Mouse (Mus musculus) erythroblast, embryonic 14.5 days (primary cell): ENCODE data around the gene Olfr1288. TPM values are rescaled to one million over a fixed set of nuclear protein-coding genes. Genes with fewer than 3 reads are reported as not detected.

ENCODE experiments used
- H3K27me3 ChIP-seq: 2 replicates; pipeline ENCODE4 v1.6.1; 2012; ENCODE audit warnings: inconsistent platforms; ENCODE audit not compliant: control insufficient read depth
- H3K36me3 ChIP-seq: 2 replicates; pipeline ENCODE4 v1.6.1; 2012; ENCODE audit warnings: mild to moderate bottlenecking, inconsistent platforms; ENCODE audit not compliant: control insufficient read depth
- H3K4me1 ChIP-seq: 2 replicates; pipeline ENCODE4 v1.6.1; 2012; ENCODE audit warnings: inconsistent platforms; ENCODE audit not compliant: control insufficient read depth
- H3K4me3 ChIP-seq: replicated peaks from 2 replicates; pipeline ENCODE3; 2012; ENCODE audit warnings: moderate library complexity, mild to moderate bottlenecking, inconsistent platforms
- H3K9me3 ChIP-seq: 2 replicates; pipeline ENCODE4 v1.6.1; 2012; ENCODE audit warnings: low read length, inconsistent platforms, mixed read lengths; ENCODE audit not compliant: control insufficient read depth
- GATA1 ChIP-seq: IDR thresholded peaks from 2 replicates; pipeline ENCODE4 v1.6.1; 2012; ENCODE audit warnings: low read length, inconsistent platforms, mixed read lengths
- TAL1 ChIP-seq: IDR thresholded peaks from 3 replicates; pipeline ENCODE4 v1.6.1; 2012; ENCODE audit warnings: low read length, inconsistent platforms, mixed read lengths
- polyA plus RNA-seq: library from polyadenylated mRNA; stranded (reverse); fragments of >175 nt; gene quantifications from 2 replicates; pipeline ENCODE4 v1.2.3, GENCODE M21; 2012

The Olfr1288 gene
- polyA plus RNA-seq, result not detected in 2 replicates

DNA sequence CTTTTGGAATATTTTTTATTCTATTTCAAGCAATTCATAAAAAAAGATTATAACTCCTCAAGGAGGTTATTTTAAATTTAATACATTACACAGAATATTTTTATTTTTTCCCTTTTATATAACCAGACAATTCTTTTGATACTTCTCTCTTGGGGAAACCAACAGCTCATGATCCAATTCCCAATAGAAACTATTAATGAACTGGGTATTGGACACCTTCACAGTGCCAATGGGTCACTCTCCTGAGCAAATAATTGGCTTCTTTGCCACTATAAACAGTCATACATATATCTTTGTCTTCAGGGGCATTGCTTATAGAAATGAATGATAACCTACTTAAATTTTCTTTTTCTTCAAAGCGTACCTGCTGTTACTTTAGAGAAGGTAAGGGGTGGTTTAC, at the start of gene Olfr1288:
Olfr1288 (plus strand) TSS at position 301 of the 400 bp plus-strand sequence.
- TF ChIP-seq GATA1, result no peak
- TF ChIP-seq TAL1, result no peak
- H3K4me1 ChIP-seq, result no peaks in the 10 kb centered on the region
- no peaks in the 10 kb centered on the region for H3K36me3 ChIP-seq
- no peaks in the 10 kb centered on the region for H3K27me3 ChIP-seq
- no peak within 1 kb of the TSS for H3K4me3 ChIP-seq
- H3K9me3 ChIP-seq, result no peaks in the 10 kb centered on the region

DNA sequence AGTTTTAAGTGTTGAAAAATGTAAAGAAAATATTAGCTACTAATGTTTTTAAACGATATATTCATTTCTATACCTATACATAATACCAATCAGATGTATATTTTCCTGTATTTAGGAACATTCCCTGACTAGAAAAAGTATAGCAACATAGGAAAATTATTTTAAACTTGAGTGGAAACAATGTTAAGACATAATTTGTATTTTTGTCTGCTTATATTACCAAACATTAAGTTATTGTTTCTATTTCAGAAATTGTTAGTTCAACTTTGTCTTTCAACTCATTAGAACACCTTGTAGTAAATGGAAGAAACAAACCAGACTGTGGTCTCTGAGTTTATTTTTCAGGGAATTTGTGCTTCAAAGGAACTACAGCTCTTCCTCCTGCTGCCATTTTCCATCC, 25.1 kb upstream of the Olfr1288 start, which contains the start of gene Olfr1287:
Olfr1287 (plus strand) TSS at position 301 of the 400 bp plus-strand sequence.
- TF ChIP-seq TAL1 (no peak), GATA1 (no peak)
- Histone ChIP-seq H3K4me1 (no peaks in the 10 kb centered on the region), H3K27me3 (no peaks in the 10 kb centered on the region), H3K36me3 (no peaks in the 10 kb centered on the region), H3K9me3 (no peaks in the 10 kb centered on the region), H3K4me3 (no peak within 1 kb of the TSS)

- Histone ChIP-seq H3K9me3 (peaks cover 3% of the 10 kb centered on the region; the same call in 1 of the 2 replicates), H3K27me3 (no peaks in the 10 kb centered on the region), H3K4me3 (no peak within 1 kb of the TSS), H3K4me1 (no peaks in the 10 kb centered on the region), H3K36me3 (no peaks in the 10 kb centered on the region)
- no peak for TF ChIP-seq TAL1
- TF ChIP-seq GATA1, result no peak
These were observed 6.6 kb downstream of the Olfr1288 start, which contains the start of gene Olfr1289 for GRCm38 (mm10) chr2:111480519-111480918. TSS of gene Olfr1289 (plus strand) at chr2:111480819.

- Histone ChIP-seq H3K36me3 (no peaks in the 10 kb centered on the region), H3K4me3 (no peak within 1 kb of the TSS), H3K9me3 (peaks cover 3% of the 10 kb centered on the region; the same call in 1 of the 2 replicates), H3K4me1 (no peaks in the 10 kb centered on the region), H3K27me3 (no peaks in the 10 kb centered on the region)
- no peak for TF ChIP-seq GATA1
These were observed 19.8 kb downstream of the Olfr1288 start, which contains the start of gene Olfr1290 for GRCm38 (mm10) chr2:111493729-111494128. TSS of gene Olfr1290 (minus strand) at chr2:111493829.

- Histone ChIP-seq H3K4me3 (no peak within 1 kb of the TSS), H3K9me3 (peaks cover 3% of the 10 kb centered on the region; the same call in 1 of the 2 replicates), H3K36me3 (no peaks in the 10 kb centered on the region)
These were observed 23.0 kb downstream of the Olfr1288 start, which contains the start of gene Olfr1291-ps1 for GRCm38 (mm10) chr2:111496880-111497279. TSS of gene Olfr1291-ps1 (plus strand) at chr2:111497180.

GRCm38 (mm10) chr2:111517451-111517850, 43.5 kb downstream of the Olfr1288 start:
- H3K36me3 ChIP-seq, result no peaks in the 10 kb centered on the region
- H3K4me3 ChIP-seq, result no peak overlapping the region
- H3K4me1 ChIP-seq, result no peaks in the 10 kb centered on the region
- H3K27me3 ChIP-seq, result no peaks in the 10 kb centered on the region
- H3K9me3 ChIP-seq, result peaks cover 12% of the 10 kb centered on the region
- no peak for TF ChIP-seq TAL1
- no peak for TF ChIP-seq GATA1

More at GRCm38 (mm10) chr2:111496880-111497279, 23.0 kb downstream of the Olfr1288 start, which contains the start of gene Olfr1291-ps1:
- H3K27me3 ChIP-seq, result no peaks in the 10 kb centered on the region
- no peaks in the 10 kb centered on the region for H3K4me1 ChIP-seq
- no peak for TF ChIP-seq GATA1
- no peak for TF ChIP-seq TAL1

- no peak for TF ChIP-seq TAL1
- no peak for TF ChIP-seq GATA1
These were observed 51.0 kb downstream of the Olfr1288 start, which contains the start of gene Olfr1293-ps for GRCm38 (mm10) chr2:111524903-111525302. TSS of gene Olfr1293-ps (plus strand) at chr2:111525203.

More at GRCm38 (mm10) chr2:111524903-111525302, 51.0 kb downstream of the Olfr1288 start, which contains the start of gene Olfr1293-ps:
- Histone ChIP-seq H3K36me3 (no peaks in the 10 kb centered on the region), H3K27me3 (no peaks in the 10 kb centered on the region), H3K4me3 (no peak within 1 kb of the TSS), H3K4me1 (no peaks in the 10 kb centered on the region), H3K9me3 (peaks cover 10% of the 10 kb centered on the region)

Other genes with a start within 250 kb of the Olfr1288 start
- not detected in 2 replicates for gene 4930430A15Rik, start 244.5 kb upstream of the Olfr1288 start, polyA plus RNA-seq
- not detected in 2 replicates for gene Olfr1275, start 238.8 kb upstream of the Olfr1288 start, polyA plus RNA-seq
- gene Olfr1276, start 219.6 kb upstream of the Olfr1288 start, polyA plus RNA-seq, result not detected in 2 replicates
- gene Olfr1277, start 200.0 kb upstream of the Olfr1288 start, polyA plus RNA-seq, result not detected in 2 replicates
- not detected in 2 replicates for gene Olfr1278, start 184.0 kb upstream of the Olfr1288 start, polyA plus RNA-seq
- not detected in 2 replicates for gene Olfr1279, start 173.5 kb upstream of the Olfr1288 start, polyA plus RNA-seq
- gene Olfr1280, start 160.1 kb upstream of the Olfr1288 start, polyA plus RNA-seq, result not detected in 2 replicates
- gene Olfr1281, start 147.6 kb upstream of the Olfr1288 start, polyA plus RNA-seq, result not detected in 2 replicates
- gene Olfr1282, start 138.0 kb upstream of the Olfr1288 start, polyA plus RNA-seq, result not detected in 2 replicates
- gene Olfr1283, start 107.3 kb upstream of the Olfr1288 start, polyA plus RNA-seq, result not detected in 2 replicates
- gene Olfr1284, start 98.6 kb upstream of the Olfr1288 start, polyA plus RNA-seq, result not detected in 2 replicates
- not detected in 2 replicates for gene Olfr1286, start 51.0 kb upstream of the Olfr1288 start, polyA plus RNA-seq
- not detected in 2 replicates for gene Olfr1287, start 25.0 kb upstream of the Olfr1288 start, polyA plus RNA-seq
- not detected in 2 replicates for gene Olfr1289, start 6.7 kb downstream of the Olfr1288 start, polyA plus RNA-seq
- gene Olfr1290, start 19.7 kb downstream of the Olfr1288 start, polyA plus RNA-seq, result not detected in 2 replicates
- gene Olfr1291-ps1, start 23.1 kb downstream of the Olfr1288 start, polyA plus RNA-seq, result 0.01 TPM in 1 of 2 replicates, not detected in the other
- not detected in 2 replicates for gene Olfr1293-ps, start 51.1 kb downstream of the Olfr1288 start, polyA plus RNA-seq
- not detected in 2 replicates for gene Olfr1294, start 66.2 kb downstream of the Olfr1288 start, polyA plus RNA-seq
- gene Olfr1295, start 95.6 kb downstream of the Olfr1288 start, polyA plus RNA-seq, result not detected in 2 replicates
- gene Olfr1297, start 152.4 kb downstream of the Olfr1288 start, polyA plus RNA-seq, result 0.01 TPM in 1 of 2 replicates, not detected in the other
- not detected in 2 replicates for gene Olfr1298, start 175.1 kb downstream of the Olfr1288 start, polyA plus RNA-seq
- not detected in 2 replicates for gene Olfr1299, start 187.3 kb downstream of the Olfr1288 start, polyA plus RNA-seq